Mouse (Mus musculus): ENCODE measurements at regions not wholly inside any gene's neighbourhood (a gene's known extent, or its start where the extent isn't known, plus 50 kb on each side); places are given as distances from the start of the nearest gene placed in this dataset.
"Not testable (repeated sequence)": the region's sequence is repeated elsewhere in the genome, so short reads cannot be mapped to it uniquely, and the experiment has no call there.

GRCm38 (mm10) chr16:55582906-55583305 lies 255.8 kb downstream of the Nfkbiz start:
- DNase-seq (ENCODE audit: low spot score): no peak

DNA sequence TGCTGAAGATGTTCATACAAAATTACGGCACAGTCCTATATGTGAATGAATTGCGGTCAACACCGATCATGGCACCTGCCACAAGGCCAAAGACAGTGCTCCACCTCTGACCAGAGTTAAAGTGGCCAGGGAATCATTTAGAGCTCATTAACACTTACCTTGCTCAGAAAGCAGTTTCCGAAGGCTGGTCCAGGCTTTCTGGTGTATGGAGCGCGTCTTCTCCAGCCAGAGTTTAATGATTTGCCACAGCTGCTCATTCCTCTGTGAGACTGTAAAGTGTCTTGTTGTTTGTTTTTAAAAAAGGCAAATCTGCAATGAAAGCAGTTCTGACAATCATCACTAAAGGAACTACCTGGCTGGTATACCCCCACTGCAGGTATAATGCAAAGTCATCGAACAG lies 256.7 kb downstream of the Nfkbiz start:
- DNase-seq (ENCODE audit: low spot score): no peak

GRCm38 (mm10) chr16:55580827-55581226 lies 257.9 kb downstream of the Nfkbiz start:
- no peak for DNase-seq (ENCODE audit: low spot score)

DNA sequence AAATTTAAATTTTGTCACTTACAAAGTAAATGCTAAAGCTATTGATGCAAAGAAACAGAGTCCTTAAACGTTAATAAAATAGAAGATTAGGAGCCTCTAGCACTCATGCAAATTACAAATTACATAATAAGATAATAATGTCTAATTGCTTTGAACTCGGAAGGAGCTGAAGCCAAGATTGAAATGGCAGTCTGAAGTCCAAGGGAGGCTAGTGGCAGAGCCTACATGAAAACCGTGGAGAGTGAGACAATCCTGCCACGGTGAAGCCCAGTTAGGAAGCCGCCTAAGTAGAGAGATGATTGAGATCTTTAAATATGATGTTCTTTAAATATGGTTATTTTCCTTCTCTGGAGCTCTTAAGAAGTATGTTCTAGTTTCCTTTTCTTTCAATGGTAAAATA lies 260.0 kb downstream of the Nfkbiz start:
- DNase-seq (ENCODE audit: low spot score): no peak

- DNase-seq (ENCODE audit: low spot score): not testable (repeated sequence)
These were observed 263.0 kb downstream of the Nfkbiz start for GRCm38 (mm10) chr16:55575609-55576283.

DNA sequence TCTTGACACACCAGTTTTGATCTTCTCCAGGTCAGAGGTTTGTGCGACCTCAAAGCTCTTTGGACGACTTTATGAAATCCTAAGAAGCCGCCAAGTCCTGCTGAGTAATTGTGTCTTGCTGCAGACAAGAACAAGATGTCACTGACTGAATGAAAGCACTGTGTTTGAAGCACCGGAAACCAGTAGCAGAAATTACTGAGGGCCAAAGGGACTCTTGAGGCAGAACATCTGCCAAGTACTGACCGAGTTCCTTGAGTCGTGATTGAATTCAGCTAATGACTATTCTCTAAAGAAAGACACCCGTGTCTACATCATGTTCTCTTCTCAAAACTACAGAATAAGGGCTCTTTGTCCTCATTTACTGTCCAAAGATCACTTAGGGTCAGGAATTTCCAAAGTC lies 267.6 kb downstream of the Nfkbiz start:
- no peak for DNase-seq (ENCODE audit: low spot score)

DNA sequence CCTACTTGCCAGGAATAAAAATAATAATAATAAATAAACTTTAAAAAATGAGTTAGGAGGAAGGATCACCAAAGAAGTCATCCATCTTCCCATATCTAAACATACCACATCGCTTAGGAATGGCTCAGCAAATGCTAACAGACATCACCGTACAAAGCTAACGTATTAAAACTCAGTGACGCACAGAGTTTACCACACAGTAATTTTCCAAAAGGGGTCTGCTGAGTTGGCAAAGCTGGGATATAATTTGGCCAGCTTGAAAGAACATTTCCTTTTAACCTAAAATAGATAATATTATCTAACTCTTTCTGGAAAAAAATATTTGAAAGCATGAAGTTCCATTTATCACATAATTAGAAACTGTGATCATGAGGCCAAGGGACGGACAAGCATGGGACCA lies 268.6 kb downstream of the Nfkbiz start:
- no peak for DNase-seq (ENCODE audit: low spot score)

- DNase-seq (ENCODE audit: low spot score): no peak
These were observed 258.2 kb upstream of the Zpld1 start for GRCm38 (mm10) chr16:55555821-55556535.

GRCm38 (mm10) chr16:55555224-55555623 lies 257.4 kb upstream of the Zpld1 start:
- DNase-seq (ENCODE audit: low spot score): no peak

- DNase-seq (ENCODE audit: low spot score): no peak
These were observed 256.1 kb upstream of the Zpld1 start for GRCm38 (mm10) chr16:55553896-55554295.

DNA sequence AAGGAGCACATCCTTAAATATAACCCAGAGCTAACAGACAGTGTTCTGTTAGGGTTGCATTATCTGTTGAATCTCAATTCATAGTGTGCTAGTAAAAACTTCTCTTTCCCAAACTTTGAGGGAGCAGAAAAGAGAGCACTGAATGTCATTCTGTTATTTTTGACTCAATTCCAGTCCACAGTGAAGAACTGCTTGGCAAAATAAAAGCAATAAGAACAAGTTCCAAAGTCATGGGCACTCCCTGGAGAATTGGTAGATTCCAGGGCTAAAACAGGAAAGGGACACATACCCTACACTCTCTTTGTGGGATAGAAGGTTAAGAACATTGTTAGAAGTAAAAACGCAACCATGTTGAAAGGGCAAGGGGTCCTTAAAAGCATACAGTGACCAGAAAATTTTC lies 253.6 kb upstream of the Zpld1 start:
- DNase-seq (ENCODE audit: low spot score): no peak

- no peak for DNase-seq (ENCODE audit: low spot score)
These were observed 253.0 kb upstream of the Zpld1 start for GRCm38 (mm10) chr16:55550649-55551312.

- no peak for DNase-seq (ENCODE audit: low spot score)
These were observed 249.3 kb upstream of the Zpld1 start for GRCm38 (mm10) chr16:55547095-55547494.

DNA sequence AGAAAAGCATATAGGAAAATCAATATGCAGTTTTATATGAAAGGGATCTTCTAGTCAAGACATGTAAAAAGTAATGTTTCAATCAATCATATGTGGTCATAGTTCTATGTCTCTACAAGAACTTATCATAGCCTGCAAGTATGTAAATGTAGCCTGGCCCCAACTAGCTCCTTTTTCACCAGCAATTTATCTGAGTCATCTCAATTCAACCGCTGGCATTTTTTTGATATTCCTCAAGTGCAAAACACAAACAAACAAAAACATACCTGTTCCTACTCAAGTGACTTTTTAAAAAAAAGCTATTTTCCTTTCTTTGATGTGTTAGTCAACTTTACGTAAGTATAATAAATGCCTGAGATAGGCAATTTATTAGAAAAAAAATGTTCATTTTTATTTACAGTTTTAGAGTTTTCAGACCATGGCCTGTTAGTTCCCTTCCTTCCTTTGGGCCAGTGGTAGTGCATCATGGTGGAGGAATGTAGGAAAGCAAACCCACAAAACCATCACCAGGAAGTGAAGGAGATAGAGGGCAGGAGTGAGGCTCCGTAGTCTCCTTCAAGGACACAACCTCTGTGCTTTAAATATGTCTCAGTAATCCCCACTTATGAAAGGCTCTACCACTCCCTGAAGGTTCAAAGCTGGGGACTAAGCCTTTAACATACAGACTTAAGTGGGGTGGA lies 242.7 kb upstream of the Zpld1 start:
- DNase-seq (ENCODE audit: low spot score): no peak

- no peak for DNase-seq (ENCODE audit: low spot score)
These were observed 241.4 kb upstream of the Zpld1 start for GRCm38 (mm10) chr16:55539179-55539578.

- no peak for DNase-seq (ENCODE audit: low spot score)
These were observed 239.8 kb upstream of the Zpld1 start for GRCm38 (mm10) chr16:55537548-55537947.

DNA sequence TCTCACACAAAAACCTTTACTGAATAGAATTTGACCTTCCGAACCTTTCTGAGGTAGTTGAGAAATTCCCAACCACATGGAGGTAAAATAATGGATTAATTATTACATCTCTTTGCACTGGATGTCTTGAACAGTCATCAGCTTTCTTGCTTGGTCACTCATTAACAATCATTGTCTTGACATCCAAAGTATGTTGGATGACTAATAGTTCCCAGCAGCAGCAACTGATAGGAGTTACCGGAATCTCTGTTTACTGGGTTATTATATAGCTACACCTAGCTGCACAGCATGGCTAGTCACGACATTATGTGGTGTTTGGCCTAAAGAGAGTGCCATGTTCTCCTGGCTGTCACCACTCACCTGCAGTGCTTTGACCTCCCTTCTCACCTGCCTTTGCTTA lies 234.9 kb upstream of the Zpld1 start:
- DNase-seq (ENCODE audit: low spot score): no peak

GRCm38 (mm10) chr16:55530844-55531243 lies 233.1 kb upstream of the Zpld1 start:
- DNase-seq (ENCODE audit: low spot score): no peak

- no peak for DNase-seq (ENCODE audit: low spot score)
These were observed 229.9 kb upstream of the Zpld1 start for GRCm38 (mm10) chr16:55527680-55528079.

DNA sequence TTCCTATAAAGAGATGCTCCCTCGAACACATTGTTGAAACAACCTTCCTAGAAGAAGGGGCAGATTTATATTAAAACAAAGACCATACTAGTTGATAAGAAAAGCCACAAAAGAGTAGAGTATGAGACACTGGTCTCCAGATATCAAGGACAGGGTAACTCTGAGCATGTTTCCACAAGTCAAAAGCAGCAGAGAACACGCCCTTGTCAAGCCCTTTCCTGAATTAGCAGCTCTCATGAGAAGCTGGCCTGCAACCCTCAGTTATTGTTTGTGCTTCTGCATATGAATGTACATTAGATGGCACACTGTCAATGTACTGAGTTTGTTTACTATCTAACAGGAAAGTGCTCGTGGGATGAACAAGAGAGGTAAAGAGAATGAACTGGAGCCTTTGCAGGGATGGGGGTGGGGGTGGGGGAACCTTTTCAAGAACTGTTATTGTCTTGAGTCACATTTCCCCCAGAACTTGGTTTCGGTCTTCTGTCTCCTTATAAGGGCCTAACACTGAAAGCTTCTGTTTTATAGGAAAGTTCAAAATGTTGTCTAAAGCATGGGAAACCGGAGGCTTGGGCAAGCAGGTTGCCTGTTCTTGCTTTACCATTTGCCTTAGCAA lies 228.6 kb upstream of the Zpld1 start:
- DNase-seq (ENCODE audit: low spot score): no peak

DNA sequence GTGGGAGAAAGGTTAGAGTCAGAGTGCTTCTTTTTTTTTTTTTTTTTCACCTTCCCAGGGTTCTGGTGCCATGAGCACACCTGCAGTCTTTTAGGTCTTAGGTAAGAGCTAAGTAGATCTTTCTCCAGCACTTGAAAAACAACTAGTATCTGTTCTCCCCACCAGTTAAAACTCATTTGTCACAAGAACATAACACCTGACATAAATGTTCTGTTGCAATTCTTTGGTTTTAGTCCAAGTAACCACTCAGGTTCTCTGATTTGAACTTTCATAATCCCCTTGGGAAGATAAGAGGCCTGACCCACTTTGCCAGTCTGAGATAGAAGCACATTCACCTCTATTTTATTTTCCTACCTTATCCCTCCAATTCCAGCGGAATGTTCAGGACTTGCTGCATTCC lies 225.5 kb upstream of the Zpld1 start:
- no peak for DNase-seq (ENCODE audit: low spot score)

- no peak for DNase-seq (ENCODE audit: low spot score)
These were observed 224.5 kb upstream of the Zpld1 start for GRCm38 (mm10) chr16:55522283-55522682.
